Mouse (Mus musculus) neural tube, embryonic 10.5 days (tissue): ENCODE results near the gene Ntpcr.

ENCODE experiments used
- DNase-seq: peaks from one replicate; pipeline ENCODE4 v3.0.0-alpha.2; 2017; ENCODE audit warnings: low spot score; ENCODE audit errors: extremely low spot score

Gene Ntpcr

DNA sequence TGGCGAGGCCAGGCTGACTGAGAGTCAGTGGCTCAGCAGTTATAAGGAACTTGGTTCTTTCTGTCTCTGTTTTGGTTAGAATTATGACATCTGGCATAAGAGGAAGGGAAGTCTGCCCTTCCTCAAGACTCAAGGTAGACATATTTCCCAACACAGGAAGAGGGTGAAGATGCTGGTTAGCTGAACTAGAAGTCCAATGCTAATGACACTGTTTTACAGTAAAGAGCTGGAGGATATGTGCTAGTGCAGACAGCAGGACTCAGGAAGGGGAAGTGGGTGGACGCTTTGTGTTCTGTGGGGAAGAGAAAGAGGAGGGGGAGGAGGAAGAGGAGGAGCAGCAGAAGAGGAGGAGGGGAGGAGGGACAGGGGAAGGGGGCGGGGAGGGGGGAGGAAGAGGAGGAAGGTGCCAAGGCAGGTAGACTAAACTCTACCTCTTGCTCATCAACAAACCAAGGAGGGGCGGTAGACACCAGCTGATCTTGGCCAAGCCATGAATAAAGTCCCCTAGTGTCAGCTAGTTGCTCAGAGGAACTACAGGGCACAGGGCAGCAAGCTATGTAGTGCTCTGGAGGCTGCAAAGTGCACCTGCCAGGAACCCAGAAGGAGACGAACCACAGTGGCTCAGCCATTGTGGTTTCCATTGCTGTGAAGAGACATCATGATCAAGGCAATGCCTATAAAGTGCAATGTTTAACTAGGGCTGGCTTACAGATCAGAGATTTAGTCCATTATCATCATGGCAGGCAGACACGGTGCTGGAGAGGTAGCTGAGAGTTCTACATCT is 4.5 kb upstream of the Ntpcr start:
- no peak for DNase-seq

DNA sequence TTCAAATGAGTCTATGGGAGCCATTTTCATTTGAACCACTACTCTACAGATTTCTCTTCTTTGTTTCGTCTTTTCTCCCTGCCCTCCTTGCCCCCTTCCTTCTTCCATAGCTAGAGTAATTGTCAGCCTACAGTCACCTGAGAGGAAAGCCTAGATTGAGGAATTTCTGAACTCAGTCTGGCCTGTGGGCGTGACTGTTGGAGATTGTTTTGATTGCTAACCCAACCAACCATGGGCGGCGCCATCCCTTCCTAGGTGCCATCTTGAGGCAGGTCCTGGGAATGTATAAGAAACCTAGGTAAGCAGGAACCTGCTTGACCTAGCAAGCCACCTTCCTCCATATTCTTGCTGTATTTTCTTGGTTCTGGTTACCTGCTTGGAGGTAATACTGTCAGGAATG is 3.6 kb upstream of the Ntpcr start:
- no peak for DNase-seq

- DNase-seq = no peak
These were observed 2.8 kb upstream of the Ntpcr start for GRCm38 (mm10) chr8:125726986-125727385.

DNA sequence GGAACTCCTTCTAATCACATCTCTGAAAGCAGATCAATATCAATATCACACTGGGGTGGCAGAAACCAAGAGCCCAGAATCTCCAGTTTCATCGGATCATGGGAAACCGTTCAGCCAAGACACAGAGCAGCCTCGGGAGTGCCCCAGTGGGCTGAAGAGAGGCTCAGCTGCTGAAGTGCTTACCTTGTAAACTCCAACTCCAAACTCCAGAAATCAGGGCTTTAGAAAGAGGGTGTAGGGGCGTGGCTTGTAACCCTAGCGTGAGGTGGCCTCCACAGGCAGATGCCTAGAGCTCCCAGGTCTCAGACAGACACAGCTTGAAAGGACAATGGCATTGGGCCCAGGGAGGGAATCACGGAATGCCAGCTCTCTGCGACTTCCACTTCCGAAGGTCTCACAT is 2.0 kb upstream of the Ntpcr start:
- DNase-seq = no peak

GRCm38 (mm10) chr8:125733964-125734956 is 4.5 kb downstream of the Ntpcr start:
- peak; percentile 92 for DNase-seq

GRCm38 (mm10) chr8:125738956-125739355 is 9.2 kb downstream of the Ntpcr start:
- no peak for DNase-seq

- no peak for DNase-seq
These were observed 10.9 kb downstream of the Ntpcr start for GRCm38 (mm10) chr8:125740655-125741054.

DNA sequence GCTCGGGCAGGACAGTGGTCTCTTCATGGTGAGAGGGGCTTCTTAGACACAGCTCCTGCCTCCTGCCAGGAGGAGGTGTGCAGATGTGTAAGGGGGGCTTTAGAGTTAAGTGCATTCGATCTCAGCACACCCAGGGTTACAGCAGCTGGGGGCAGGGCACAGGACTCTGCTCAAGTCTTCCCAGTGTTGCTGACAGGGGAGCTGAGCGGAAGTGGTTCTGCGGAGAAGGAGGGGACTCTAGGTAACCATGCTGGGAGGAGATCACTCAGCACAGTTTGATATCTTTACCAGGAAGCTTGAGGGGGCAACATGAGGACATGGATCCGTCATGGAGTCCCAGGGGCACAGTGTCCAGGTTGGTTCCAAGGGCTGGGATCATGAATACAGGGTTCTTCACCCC is 11.6 kb downstream of the Ntpcr start:
- no peak for DNase-seq

- DNase-seq = no peak
These were observed 12.1 kb downstream of the Ntpcr start for GRCm38 (mm10) chr8:125741855-125742254.

- DNase-seq = no peak
These were observed 12.6 kb downstream of the Ntpcr start for GRCm38 (mm10) chr8:125742406-125742805.

DNA sequence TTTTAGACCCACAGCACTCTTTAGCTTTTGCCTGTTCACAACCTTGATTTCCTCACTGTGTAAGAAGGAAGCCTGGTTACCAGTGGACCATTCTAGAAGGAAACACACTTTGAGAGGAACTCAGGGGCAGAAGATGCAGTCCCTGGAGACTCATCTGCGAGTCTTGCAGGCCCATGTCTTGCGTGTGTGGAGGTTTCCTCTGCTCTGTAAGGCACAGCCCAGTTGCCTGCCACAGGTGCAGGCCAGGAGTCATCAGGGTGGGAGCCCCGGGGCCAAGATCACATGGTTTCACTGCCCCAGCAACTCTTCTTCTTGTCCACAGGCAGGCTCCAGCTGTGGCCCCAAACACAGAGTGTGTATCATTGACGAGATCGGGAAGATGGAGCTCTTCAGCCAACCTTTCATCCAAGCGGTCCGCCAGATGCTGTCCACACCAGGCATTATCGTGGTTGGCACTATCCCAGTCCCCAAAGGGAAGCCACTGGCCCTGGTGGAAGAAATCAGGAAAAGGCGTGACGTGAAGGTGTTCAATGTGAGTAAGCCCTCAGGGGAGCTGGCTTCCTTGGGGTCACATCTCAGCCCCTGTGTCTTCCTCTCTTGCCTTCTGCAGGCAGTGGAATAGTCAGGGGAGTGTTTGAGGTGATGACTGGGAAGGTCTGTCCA is 15.3 kb downstream of the Ntpcr start:
- DNase-seq = no peak

- DNase-seq = no peak
These were observed 17.6 kb downstream of the Ntpcr start for GRCm38 (mm10) chr8:125747390-125747789.

GRCm38 (mm10) chr8:125750846-125751245 is 21.1 kb downstream of the Ntpcr start:
- DNase-seq = no peak

DNA sequence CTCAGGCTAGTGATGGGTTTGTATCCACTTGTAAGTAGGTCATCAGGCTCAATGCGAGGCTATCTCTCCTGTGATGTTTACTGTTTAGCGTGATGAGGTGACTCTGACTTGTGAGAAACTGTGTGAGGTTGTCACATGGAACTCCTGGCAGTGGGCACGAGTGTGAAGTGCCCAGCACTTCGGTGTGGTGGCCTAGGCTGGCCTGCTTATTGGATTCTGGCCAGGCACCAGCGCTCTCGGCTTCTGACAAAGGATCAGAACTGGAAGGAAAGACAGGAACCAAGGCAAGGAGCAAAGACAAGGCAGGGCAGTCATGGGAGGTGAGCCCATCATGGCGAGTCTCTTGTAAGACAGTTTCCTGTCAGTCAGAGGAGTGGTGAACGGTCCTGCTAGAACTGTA is 26.1 kb downstream of the Ntpcr start:
- DNase-seq = no peak

GRCm38 (mm10) chr8:125756391-125757105 is 26.8 kb downstream of the Ntpcr start:
- no peak for DNase-seq

GRCm38 (mm10) chr8:125757106-125757496 is 27.3 kb downstream of the Ntpcr start:
- no peak for DNase-seq

- peak; percentile 40 for DNase-seq
These were observed 29.3 kb downstream of the Ntpcr start for GRCm38 (mm10) chr8:125759022-125759421.

GRCm38 (mm10) chr8:125763066-125763786 is 33.5 kb downstream of the Ntpcr start:
- DNase-seq = no peak

DNA sequence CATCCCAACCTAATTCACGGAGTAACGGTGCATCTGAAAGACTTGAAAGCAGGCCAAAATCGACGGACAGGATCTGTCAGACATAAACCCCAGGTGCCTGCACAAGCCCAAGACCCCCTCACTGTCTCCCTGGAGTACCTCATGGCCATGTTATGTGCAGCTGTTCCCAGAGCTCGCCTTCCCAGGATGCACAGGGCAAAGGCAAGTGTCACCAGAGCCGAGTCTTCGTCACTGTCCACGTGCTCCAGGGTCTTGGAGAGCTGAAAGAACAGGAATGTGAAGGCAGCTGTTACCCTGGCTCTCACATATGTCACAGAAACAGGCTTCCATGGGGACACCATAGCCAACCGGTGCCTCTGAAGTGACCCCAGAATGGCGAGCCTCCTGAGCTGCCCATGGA is 38.3 kb downstream of the Ntpcr start:
- no peak for DNase-seq

GRCm38 (mm10) chr8:125772300-125772699 is 42.5 kb downstream of the Ntpcr start:
- DNase-seq = no peak
